Mouse (Mus musculus): ENCODE data around the gene Sytl1.

Sytl1 gene

DNA sequence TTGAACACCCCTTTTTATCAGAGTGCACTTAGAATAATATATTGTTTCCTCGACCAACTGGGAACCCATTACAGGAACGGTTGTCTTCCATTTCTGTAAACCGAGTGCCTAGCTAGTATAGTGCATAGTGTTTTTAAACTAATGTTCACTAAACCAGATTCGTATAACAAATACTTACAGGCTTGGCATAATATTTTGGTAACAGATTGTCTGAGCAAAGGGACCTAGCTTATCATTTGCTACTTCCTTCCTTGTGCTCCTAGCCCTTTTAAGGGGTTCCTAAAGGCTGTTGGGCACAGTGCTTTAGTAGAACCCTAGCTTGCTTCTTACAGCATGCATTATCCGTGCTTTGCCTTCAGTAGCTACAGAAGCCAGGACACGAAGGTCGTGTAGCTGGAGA is 18.6 kb upstream of the Sytl1 start:
- no peak for DNase-seq (ENCODE audit: low read depth in 1 of 2, low spot score in 2 of 2)

GRCm38 (mm10) chr4:133278482-133278881 is 15.6 kb upstream of the Sytl1 start:
- no peak for DNase-seq (ENCODE audit: low read depth in 1 of 2, low spot score in 2 of 2)

GRCm38 (mm10) chr4:133278067-133278466 is 15.2 kb upstream of the Sytl1 start:
- DNase-seq (ENCODE audit: low read depth in 1 of 2, low spot score in 2 of 2) = no peak

- DNase-seq (ENCODE audit: low read depth in 1 of 2, low spot score in 2 of 2) = peak; percentile 90 to 95
These were observed 14.5 kb upstream of the Sytl1 start, which contains the start of gene Tmem222 for GRCm38 (mm10) chr4:133277104-133278026. Gene Tmem222 (minus strand): TSS chr4:133277792.

- DNase-seq (ENCODE audit: low read depth in 1 of 2, low spot score in 2 of 2) = no peak
These were observed 8.0 kb upstream of the Sytl1 start for GRCm38 (mm10) chr4:133270929-133271328.

- DNase-seq (ENCODE audit: low read depth in 1 of 2, low spot score in 2 of 2) = no peak
These were observed 6.7 kb upstream of the Sytl1 start for GRCm38 (mm10) chr4:133269596-133269995.

DNA sequence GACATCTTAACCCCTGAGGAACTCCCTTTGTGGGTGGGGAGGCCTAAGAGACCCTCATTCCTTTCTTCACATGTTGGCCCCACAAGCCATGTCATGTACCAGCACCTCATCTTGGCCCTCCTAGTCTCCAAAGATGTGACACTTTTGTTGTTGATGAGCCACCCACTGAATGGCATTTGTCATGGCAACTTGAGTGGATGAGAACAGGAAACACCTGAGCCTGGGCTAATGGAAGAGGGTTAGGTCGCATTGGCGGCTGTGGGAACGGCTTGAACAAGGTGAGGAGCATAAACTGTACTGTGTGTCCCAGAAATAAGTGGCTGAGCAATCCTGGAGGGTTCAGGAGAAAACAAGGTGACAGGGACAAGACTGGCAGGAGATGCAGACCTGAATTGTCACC is 6.0 kb upstream of the Sytl1 start:
- DNase-seq (ENCODE audit: low read depth in 1 of 2, low spot score in 2 of 2) = no peak

- DNase-seq (ENCODE audit: low read depth in 1 of 2, low spot score in 2 of 2) = no peak
These were observed 3.5 kb upstream of the Sytl1 start for GRCm38 (mm10) chr4:133266248-133266880.

DNA sequence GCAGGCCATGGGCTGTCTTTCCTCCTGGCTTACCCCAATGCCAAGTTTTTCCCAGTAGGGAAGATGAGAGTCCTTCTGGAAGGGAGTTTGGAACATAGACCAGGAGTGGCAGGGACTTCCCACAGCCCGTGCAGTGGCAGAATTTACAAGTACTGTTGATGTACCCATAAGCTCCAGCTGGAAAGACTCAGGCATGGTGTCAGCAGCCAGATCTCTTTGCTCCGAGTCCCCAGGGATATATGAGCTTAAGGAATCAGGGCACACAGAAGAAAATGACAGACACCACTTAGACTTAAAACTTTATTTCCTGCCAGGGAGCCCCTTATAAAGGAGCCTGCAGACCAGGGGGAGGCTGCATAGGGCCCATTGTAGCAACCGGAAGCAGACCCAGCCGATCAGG is 2.8 kb upstream of the Sytl1 start:
- no peak for DNase-seq (ENCODE audit: low read depth in 1 of 2, low spot score in 2 of 2)

DNA sequence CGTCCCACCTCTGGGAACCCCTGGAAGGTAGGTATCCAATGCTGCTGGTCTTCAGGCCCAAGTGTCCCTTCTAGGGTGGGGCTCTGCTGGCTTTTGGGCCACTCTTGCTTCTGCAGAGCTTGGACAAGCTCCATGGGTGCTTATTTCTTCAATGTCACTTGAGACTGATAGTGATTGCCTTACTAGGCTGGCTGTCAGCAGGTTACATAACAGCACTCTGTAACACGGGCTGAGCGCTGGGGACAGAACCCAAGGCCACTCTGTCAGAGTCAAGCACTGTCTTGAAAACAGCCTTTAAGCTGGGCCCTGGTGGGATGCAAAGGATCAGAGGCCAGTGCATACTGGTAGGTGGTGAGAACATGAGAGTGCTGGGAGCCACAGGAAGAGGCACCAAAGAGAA is 2.4 kb upstream of the Sytl1 start:
- no peak for DNase-seq (ENCODE audit: low read depth in 1 of 2, low spot score in 2 of 2)

DNA sequence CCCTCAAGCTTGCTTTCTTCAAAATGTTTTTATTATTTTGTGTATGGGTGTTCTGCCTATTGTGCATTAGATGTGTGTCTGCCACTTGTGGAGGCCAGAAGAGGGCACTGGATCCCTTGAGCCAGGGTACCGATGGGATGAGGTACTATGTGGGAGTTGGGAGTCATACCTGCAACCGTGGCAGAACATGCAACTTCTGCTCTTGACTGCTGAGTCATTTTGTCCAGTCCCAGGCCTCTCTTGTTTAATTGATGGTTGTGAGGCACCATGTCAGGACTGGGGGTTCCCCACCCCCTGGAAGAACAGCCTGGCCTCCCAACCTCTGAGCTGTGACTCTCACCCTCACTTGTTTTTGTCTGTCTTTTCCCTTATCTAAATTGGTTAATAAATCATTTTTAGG is 1.6 kb upstream of the Sytl1 start:
- no peak for DNase-seq (ENCODE audit: low read depth in 1 of 2, low spot score in 2 of 2)

DNA sequence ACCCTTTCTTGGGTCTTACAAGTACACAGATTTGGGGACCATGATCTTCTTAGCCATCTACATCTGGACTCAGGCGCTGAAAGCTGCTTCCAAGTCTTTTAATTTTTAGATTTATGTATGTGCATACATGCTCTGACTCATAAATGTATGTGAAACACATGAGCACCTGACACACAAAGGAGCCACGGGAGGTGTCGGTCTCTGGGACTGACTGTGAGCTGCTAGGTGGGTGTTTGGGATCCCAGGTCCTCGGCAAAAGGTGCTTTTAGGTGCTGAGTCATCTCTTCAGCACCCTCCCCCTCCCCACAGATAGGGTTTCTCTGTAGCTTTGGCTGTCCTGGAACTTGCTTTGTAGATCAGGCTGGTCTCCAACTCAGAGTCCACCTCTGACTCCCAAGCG is 843 bp upstream of the Sytl1 start:
- no peak for DNase-seq (ENCODE audit: low read depth in 1 of 2, low spot score in 2 of 2)

DNA sequence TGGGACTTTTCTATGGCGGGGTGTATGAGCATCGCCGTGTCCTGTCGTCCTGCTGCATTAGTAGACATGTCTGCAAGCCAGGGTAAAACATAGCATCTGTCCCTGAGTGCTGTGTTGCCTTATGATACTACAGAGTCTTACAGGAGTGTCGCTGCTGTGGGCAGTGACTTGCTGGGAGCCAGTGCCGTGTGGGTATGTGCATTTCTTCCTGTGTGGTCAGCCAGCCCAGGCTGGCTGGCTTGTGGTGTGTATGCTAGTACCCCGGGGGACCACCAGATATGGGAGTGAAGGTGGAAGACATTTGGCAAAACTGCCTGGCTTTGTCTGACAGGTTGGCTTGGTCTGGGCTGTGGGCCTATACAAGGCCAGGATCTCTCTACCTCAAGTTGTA is 543 bp downstream of the Sytl1 start:
- no peak for DNase-seq (ENCODE audit: low read depth in 1 of 2, low spot score in 2 of 2)

DNA sequence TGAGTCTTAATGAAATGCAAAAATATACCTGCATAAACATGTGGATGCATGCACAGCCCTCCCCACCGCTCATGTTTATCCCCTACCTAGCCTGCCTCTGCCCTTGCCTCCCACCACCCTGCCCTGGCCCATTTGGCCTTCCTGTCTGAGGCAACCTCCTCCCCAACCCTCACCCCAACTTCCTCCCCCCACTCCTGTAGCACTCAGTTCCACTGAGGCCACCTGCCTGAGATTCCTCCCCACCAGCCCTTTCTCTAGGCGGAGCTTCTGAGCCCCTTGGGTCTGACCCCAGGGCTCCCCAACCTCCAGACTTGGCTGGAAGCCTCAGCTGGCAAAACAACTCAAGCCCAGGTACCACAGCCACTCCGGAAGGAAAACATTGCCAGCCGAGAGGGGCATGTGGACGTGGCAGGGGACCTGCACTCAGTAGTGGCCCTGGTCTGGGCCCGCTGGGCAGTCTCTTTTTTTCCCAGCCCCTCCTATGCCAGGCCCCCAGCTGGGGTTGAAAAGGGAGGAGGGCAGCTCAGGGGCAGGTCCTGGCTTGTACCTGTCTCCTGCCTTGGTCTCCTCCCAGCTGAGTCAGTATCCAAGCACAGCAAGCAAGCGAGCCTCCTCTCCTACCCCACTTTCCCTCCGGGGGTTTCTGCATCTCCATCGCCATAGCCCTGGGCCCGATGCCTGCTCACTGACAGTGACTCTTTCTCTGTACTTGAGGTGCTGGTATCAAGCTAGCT is 1.1 kb downstream of the Sytl1 start:
- no peak for DNase-seq (ENCODE audit: low read depth in 1 of 2, low spot score in 2 of 2)

GRCm38 (mm10) chr4:133257798-133258408 is 5.0 kb downstream of the Sytl1 start:
- DNase-seq (ENCODE audit: low read depth in 1 of 2, low spot score in 2 of 2) = no peak

- DNase-seq (ENCODE audit: low read depth in 1 of 2, low spot score in 2 of 2) = no peak
These were observed 5.7 kb downstream of the Sytl1 start for GRCm38 (mm10) chr4:133257230-133257629.

DNA sequence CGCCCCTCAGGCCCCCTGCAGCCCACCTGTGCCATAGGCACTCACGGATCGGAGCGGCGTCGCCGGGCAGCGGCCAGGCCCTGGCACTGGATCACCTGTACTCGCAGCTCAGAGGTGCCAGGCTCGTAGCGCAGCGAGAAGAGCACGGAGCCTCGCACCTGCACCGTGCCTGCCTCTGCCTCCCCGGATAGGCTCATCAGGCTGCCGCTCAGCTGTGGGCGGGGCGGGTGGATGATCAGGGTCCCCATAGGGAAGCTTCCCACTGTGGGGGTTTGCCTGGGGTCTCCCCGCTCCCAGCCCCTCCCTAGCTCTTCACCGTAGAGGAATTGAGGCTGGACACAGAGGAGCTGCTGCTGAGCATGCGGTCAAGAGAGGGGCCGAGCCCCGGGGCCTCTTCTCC is 6.1 kb downstream of the Sytl1 start:
- no peak for DNase-seq (ENCODE audit: low read depth in 1 of 2, low spot score in 2 of 2)

DNA sequence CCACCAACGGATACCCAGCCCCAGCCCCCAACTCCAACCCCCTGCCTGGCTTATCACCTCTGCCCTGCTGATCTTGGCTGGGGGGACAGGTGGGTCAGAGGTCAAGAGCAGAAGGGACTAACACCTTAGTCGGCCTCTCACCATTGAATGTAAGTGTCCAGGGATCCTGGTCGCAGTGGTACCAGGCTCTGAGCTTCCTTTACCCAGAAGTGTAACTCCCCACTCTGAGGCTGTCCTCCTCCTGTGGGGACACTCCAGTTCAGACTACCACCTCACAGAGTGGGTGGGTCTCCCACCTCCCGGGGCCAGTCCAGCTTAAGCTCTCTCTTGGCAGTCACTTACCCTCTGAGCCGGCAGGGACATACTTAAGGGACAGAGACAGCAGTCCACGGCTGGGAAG is 7.5 kb downstream of the Sytl1 start:
- no peak for DNase-seq (ENCODE audit: low read depth in 1 of 2, low spot score in 2 of 2)

- DNase-seq (ENCODE audit: low read depth in 1 of 2, low spot score in 2 of 2) = no peak
These were observed 9.5 kb downstream of the Sytl1 start for GRCm38 (mm10) chr4:133253412-133253811.

- DNase-seq (ENCODE audit: low read depth in 1 of 2, low spot score in 2 of 2) = no peak
These were observed 10.8 kb downstream of the Sytl1 start for GRCm38 (mm10) chr4:133252089-133252488.

DNA sequence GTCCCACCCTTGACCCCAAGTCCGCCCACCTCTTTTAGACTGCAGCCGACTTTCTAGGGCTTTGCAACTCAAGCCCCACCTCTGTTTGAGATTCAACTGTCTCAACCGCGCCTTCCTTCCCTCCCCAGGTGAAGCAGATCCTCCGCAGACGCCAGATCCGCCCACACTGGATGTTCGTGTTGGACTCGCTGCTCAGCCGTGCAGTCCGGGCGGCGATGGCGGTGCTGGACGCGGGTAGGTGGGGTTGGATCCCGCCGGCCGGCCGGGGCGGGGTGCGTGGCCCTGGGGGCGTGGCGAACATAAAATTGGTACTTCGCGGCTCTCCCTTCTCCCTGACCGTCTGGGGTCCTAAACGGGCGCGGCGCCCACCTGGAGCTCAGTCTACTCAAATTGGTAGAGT is 11.7 kb downstream of the Sytl1 start:
- no peak for DNase-seq (ENCODE audit: low read depth in 1 of 2, low spot score in 2 of 2)
